Mouse (Mus musculus) MEL (cell line): ENCODE measurements around the gene Ndufb7. TPM values are rescaled to one million over a fixed set of nuclear protein-coding genes. Genes with fewer than 3 reads are reported as not detected.

Source experiments
- DNase-seq: peaks from one replicate; pipeline ENCODE4 v3.0.0; 2011; ENCODE audit warnings: low read depth, low spot score
- H3K27ac ChIP-seq: 2 replicates; pipeline ENCODE4 v1.5.1; 2012; ENCODE audit warnings: low read depth, mild to moderate bottlenecking, control low read depth, low read length, moderate library complexity; ENCODE audit not compliant: control insufficient read depth
- H3K27me3 ChIP-seq, 2 experiments: fragments of 150-350 bp in 1 of 2; sonication (generic) in 1 of 2; 2 replicates each; pipeline ENCODE4 v1.6.1; 2012; ENCODE audit warnings: low read length in 2 of 2, mild to moderate bottlenecking in 2 of 2, improper control_type of control experiment in 1 of 2, moderate library complexity in 1 of 2; ENCODE audit not compliant: insufficient read depth in 2 of 2, control insufficient read depth in 1 of 2
- H3K36me3 ChIP-seq, 2 experiments: 2 replicates each; pipeline ENCODE4 v1.6.1; 2012 to 2014; ENCODE audit warnings: low read length in 2 of 2, improper control_type of control experiment in 1 of 2, inconsistent platforms in 1 of 2, mild to moderate bottlenecking in 1 of 2; ENCODE audit not compliant: insufficient read depth in 2 of 2, control insufficient read depth in 1 of 2
- H3K4me1 ChIP-seq, 2 experiments: fragments of 150-350 bp in 1 of 2; sonication (generic) in 1 of 2; 2 replicates each; pipeline ENCODE4 v1.6.1; 2012; ENCODE audit warnings: low read length in 2 of 2, improper control_type of control experiment in 1 of 2, mild to moderate bottlenecking in 1 of 2; ENCODE audit not compliant: insufficient read depth in 2 of 2, control insufficient read depth in 1 of 2
- H3K4me3 ChIP-seq, 2 experiments: fragments of 150-350 bp in 1 of 2; sonication (generic) in 1 of 2; 2 replicates each; pipeline ENCODE4 v1.5.1; 2012; ENCODE audit warnings: low read depth in 2 of 2, low read length in 2 of 2, mild to moderate bottlenecking in 2 of 2, moderate library complexity in 2 of 2, control low read depth in 1 of 2, improper control_type of control experiment in 1 of 2; ENCODE audit not compliant: control insufficient read depth in 1 of 2, insufficient read depth in 1 of 2
- H3K79me2 ChIP-seq: 2 replicates; pipeline ENCODE4 v1.6.1; 2012; ENCODE audit warnings: mild to moderate bottlenecking, low read length, moderate library complexity; ENCODE audit not compliant: control insufficient read depth, poor library complexity, insufficient read depth
- H3K9ac ChIP-seq: 2 replicates; pipeline ENCODE4 v1.6.1; 2012; ENCODE audit warnings: low read depth, mild to moderate bottlenecking, control low read depth, low read length, moderate library complexity; ENCODE audit not compliant: control insufficient read depth, poor library complexity, severe bottlenecking
- H3K9me3 ChIP-seq: fragments of 150-350 bp; sonication (generic); replicated peaks from 2 replicates; pipeline ENCODE4 v1.6.1; 2012; ENCODE audit warnings: mild to moderate bottlenecking, low read length, improper control_type of control experiment, moderate library complexity; ENCODE audit not compliant: insufficient read depth
- ELF1 ChIP-seq: IDR thresholded peaks from 2 replicates; pipeline ENCODE4 v1.6.1; 2014; ENCODE audit warnings: low read depth, mild to moderate bottlenecking, inconsistent platforms, low read length, improper control_type of control experiment, moderate library complexity
- GATA1 ChIP-seq: IDR thresholded peaks from 2 replicates; pipeline ENCODE4 v1.6.1; 2011; ENCODE audit warnings: low read depth, low read length, improper control_type of control experiment
- MAZ ChIP-seq: IDR thresholded peaks from 2 replicates; pipeline ENCODE4 v1.6.1; 2012; ENCODE audit warnings: low read depth, mild to moderate bottlenecking, inconsistent platforms, low read length, improper control_type of control experiment
- MYB ChIP-seq: IDR thresholded peaks from 2 replicates; pipeline ENCODE4 v1.6.1; 2011; ENCODE audit warnings: mild to moderate bottlenecking, low read depth, low read length, improper control_type of control experiment
- MYC ChIP-seq: IDR thresholded peaks from 2 replicates; pipeline ENCODE4 v1.6.1; 2011; ENCODE audit warnings: low read depth, mild to moderate bottlenecking, low read length, improper control_type of control experiment, moderate library complexity
- NELFE ChIP-seq: IDR thresholded peaks from 2 replicates; pipeline ENCODE4 v1.6.1; 2011; ENCODE audit warnings: low read depth, low read length, improper control_type of control experiment
- POLR2AphosphoS5 ChIP-seq: IDR thresholded peaks from 2 replicates; pipeline ENCODE4 v1.6.1; 2012; ENCODE audit warnings: low read depth, borderline replicate concordance, mild to moderate bottlenecking, inconsistent platforms, low read length, moderate library complexity, mixed read lengths
- SIN3A ChIP-seq: IDR thresholded peaks from 2 replicates; pipeline ENCODE4 v1.6.1; 2012; ENCODE audit warnings: low read length, improper control_type of control experiment, inconsistent platforms
- TAL1 ChIP-seq: IDR thresholded peaks from 2 replicates; pipeline ENCODE4 v1.6.1; 2012; ENCODE audit warnings: mild to moderate bottlenecking, inconsistent platforms, low read length, moderate library complexity, mixed read lengths
- TBP ChIP-seq: IDR thresholded peaks from 2 replicates; pipeline ENCODE4 v1.8.0; 2011; ENCODE audit warnings: low read depth, low read length, improper control_type of control experiment
- USF1 ChIP-seq: IDR thresholded peaks from 2 replicates; pipeline ENCODE4 v1.6.1; 2014; ENCODE audit warnings: low read depth, mild to moderate bottlenecking, inconsistent platforms, low read length, improper control_type of control experiment, moderate library complexity
- USF2 ChIP-seq, 2 experiments: IDR thresholded peaks; 2 replicates each; pipeline ENCODE4 v1.6.1; 2011 to 2012; ENCODE audit warnings: improper control_type of control experiment in 2 of 2, low read length in 2 of 2, borderline replicate concordance in 1 of 2, inconsistent platforms in 1 of 2, low read depth in 1 of 2, mild to moderate bottlenecking in 1 of 2; ENCODE audit not compliant: insufficient read depth in 1 of 2
- ZKSCAN1 ChIP-seq: IDR thresholded peaks from 2 replicates; pipeline ENCODE4 v1.6.1; 2012; ENCODE audit warnings: low read depth, mild to moderate bottlenecking, inconsistent platforms, low read length, improper control_type of control experiment, moderate library complexity
- ZMIZ1 ChIP-seq: IDR thresholded peaks from 2 replicates; pipeline ENCODE4 v1.6.1; 2012; ENCODE audit warnings: low read depth, mild to moderate bottlenecking, inconsistent platforms, low read length, improper control_type of control experiment, moderate library complexity
- ZNF384 ChIP-seq: IDR thresholded peaks from 2 replicates; pipeline ENCODE4 v1.6.1; 2012; ENCODE audit warnings: low read depth, mild to moderate bottlenecking, inconsistent platforms, low read length, improper control_type of control experiment
- polyA plus RNA-seq, 2 experiments: library from polyadenylated mRNA; stranded (reverse) in 1 of 2; unstranded in 1 of 2; fragments of >175 nt in 1 of 2; fragments of >200 nt in 1 of 2; gene quantifications; 2 replicates each; pipeline versions ENCODE4 v1.2.1 to v1.2.4; 2012; ENCODE audit warnings: low replicate concordance in 2 of 2, low read depth in 1 of 2; ENCODE audit not compliant: insufficient read length in 2 of 2, insufficient read depth in 1 of 2, missing spikeins in 1 of 2
- total RNA-seq: library from RNA; depleted of rRNA; stranded (reverse); fragments of 300-350 nt; gene quantifications from 2 replicates; pipeline ENCODE4 v1.2.3, GENCODE M21; 2012

The Ndufb7 gene
- total and polyA plus RNA-seq, 3 experiments, result 194 to 311 TPM; not detected in 1

- no peak for TF ChIP-seq MAZ
- TF ChIP-seq SIN3A, result no peak
- Histone ChIP-seq H3K79me2 (peaks cover 31% of the 10 kb centered on the region), H3K4me1 (peaks cover 3 to 7% of the 10 kb centered on the region in 2 experiments; a peak in 2 of 4 replicates), H3K9ac (no peak overlapping the region), H3K27ac (no peak overlapping the region), H3K27me3 (no peaks in the 10 kb centered on the region), H3K36me3 (0 out of 4 replicates have a peak, but pooled peaks cover 0 to 3% of the 10 kb centered on the region in 2 experiments), H3K9me3 (no peaks in the 10 kb centered on the region), H3K4me3 (no peak overlapping the region)
- DNase-seq, result no peak
These were observed 26.2 kb downstream of the Ndufb7 start for GRCm38 (mm10) chr8:83592682-83593081.

- TF ChIP-seq ELF1 (no peak), USF1 (no peak), ZMIZ1 (no peak), MYC (no peak), TBP (no peak), MYB (no peak), ZNF384 (peak; percentile 37; the same call in 1 of the 2 replicates), TAL1 (no peak), POLR2AphosphoS5 (no peak), GATA1 (peak; percentile 35; the same call in 1 of the 2 replicates), ZKSCAN1 (no peak), USF2 (IDR thresholded peaks at IDR 0.05; ENCODE audit: borderline replicate concordance in 1 of 2, insufficient read depth in 1 of 2, low read depth in 1 of 2, low read length in 2 of 2) (no peak), NELFE (no peak)
- TF ChIP-seq, all 39 proteins: peak for 2
- H3K27ac ChIP-seq, result peak overlapping the region; percentile 72
- H3K79me2 ChIP-seq, result peaks cover 30% of the 10 kb centered on the region
- peaks cover 3 to 7% of the 10 kb centered on the region in 2 experiments; a peak in 2 of 4 replicates for H3K4me1 ChIP-seq
- peak; percentile 75 for DNase-seq
- peak overlapping the region; percentile 73 to 93 for H3K4me3 ChIP-seq
- H3K9me3 ChIP-seq, result no peaks in the 10 kb centered on the region
- H3K9ac ChIP-seq, result peak overlapping the region; percentile 65
- 0 out of 4 replicates have a peak, but pooled peaks cover 0 to 3% of the 10 kb centered on the region in 2 experiments for H3K36me3 ChIP-seq
- no peaks in the 10 kb centered on the region for H3K27me3 ChIP-seq
These were observed 27.1 kb downstream of the Ndufb7 start for GRCm38 (mm10) chr8:83593325-83594166.
